Mouse (Mus musculus) cerebellum, adult (tissue): ENCODE data around the gene Tmem175.
A peak's percentile ranks its signal among the peaks of the same experiment; 100 is the strongest.
"Not testable (repeated sequence)": the region's sequence is repeated elsewhere in the genome, so short reads cannot be mapped to it uniquely, and the experiment has no call there.

Experiments
- ATAC-seq: cut with Nextera tagmentation; 2 replicates; pipeline ENCODE4 v1.9.2; 2017; ENCODE audit warnings: mild to moderate bottlenecking, moderate library complexity, mixed read lengths; ENCODE audit not compliant: insufficient number of reproducible peaks, low FRiP score, low TSS enrichment

The Tmem175 gene

GRCm38 (mm10) chr5:108629634-108630483, at the start of gene Tmem175, which contains the start of gene Gak:
Gene Tmem175, plus strand, starts transcription at chr5:108629770.
Gene Gak, minus strand, starts transcription at chr5:108629755.
- ATAC-seq: peak; percentile 98

GRCm38 (mm10) chr5:108581361-108581891, 48.1 kb upstream of the Tmem175 start:
- ATAC-seq: peak; percentile 86

GRCm38 (mm10) chr5:108599923-108600322, 29.6 kb upstream of the Tmem175 start:
- ATAC-seq: no peak

GRCm38 (mm10) chr5:108602537-108602936, 27.0 kb upstream of the Tmem175 start:
- no peak for ATAC-seq

- no peak for ATAC-seq
Observed at GRCm38 (mm10) chr5:108610426-108610825, 19.1 kb upstream of the Tmem175 start.

- no peak for ATAC-seq
Observed at GRCm38 (mm10) chr5:108621870-108622269, 7.7 kb upstream of the Tmem175 start.

GRCm38 (mm10) chr5:108626050-108626660, 3.4 kb upstream of the Tmem175 start:
- ATAC-seq: no peak

GRCm38 (mm10) chr5:108628891-108629633, 508 bp upstream of the Tmem175 start:
- peak; percentile 77; the same call in 1 of the 2 replicates for ATAC-seq

- ATAC-seq: no peak
Observed at GRCm38 (mm10) chr5:108633676-108634075, 4.1 kb downstream of the Tmem175 start.

GRCm38 (mm10) chr5:108634088-108634487, 4.5 kb downstream of the Tmem175 start:
- not testable (repeated sequence) for ATAC-seq

- no peak for ATAC-seq
Observed at GRCm38 (mm10) chr5:108636172-108636571, 6.6 kb downstream of the Tmem175 start.

GRCm38 (mm10) chr5:108643674-108644073, 14.1 kb downstream of the Tmem175 start:
- no peak for ATAC-seq

GRCm38 (mm10) chr5:108645651-108646342, 16.2 kb downstream of the Tmem175 start:
- ATAC-seq: peak; percentile 45; the same call in 1 of the 2 replicates

GRCm38 (mm10) chr5:108646343-108646660, 16.7 kb downstream of the Tmem175 start:
- no peak; the same call in 1 of the 2 replicates for ATAC-seq

GRCm38 (mm10) chr5:108647311-108647710, 17.7 kb downstream of the Tmem175 start:
- ATAC-seq: no peak

- ATAC-seq: no peak
Observed at GRCm38 (mm10) chr5:108647820-108648465, 18.4 kb downstream of the Tmem175 start.

GRCm38 (mm10) chr5:108648937-108649576, 19.5 kb downstream of the Tmem175 start:
- no peak for ATAC-seq

- no peak for ATAC-seq
Observed at GRCm38 (mm10) chr5:108650341-108650740, 20.8 kb downstream of the Tmem175 start.

- ATAC-seq: 0 out of 2 replicates have a peak, but pooled peaks have one; percentile 4
Observed at GRCm38 (mm10) chr5:108651136-108651720, 21.7 kb downstream of the Tmem175 start.
